Mouse (Mus musculus): ENCODE data around the gene 1700028J19Rik.

DNA sequence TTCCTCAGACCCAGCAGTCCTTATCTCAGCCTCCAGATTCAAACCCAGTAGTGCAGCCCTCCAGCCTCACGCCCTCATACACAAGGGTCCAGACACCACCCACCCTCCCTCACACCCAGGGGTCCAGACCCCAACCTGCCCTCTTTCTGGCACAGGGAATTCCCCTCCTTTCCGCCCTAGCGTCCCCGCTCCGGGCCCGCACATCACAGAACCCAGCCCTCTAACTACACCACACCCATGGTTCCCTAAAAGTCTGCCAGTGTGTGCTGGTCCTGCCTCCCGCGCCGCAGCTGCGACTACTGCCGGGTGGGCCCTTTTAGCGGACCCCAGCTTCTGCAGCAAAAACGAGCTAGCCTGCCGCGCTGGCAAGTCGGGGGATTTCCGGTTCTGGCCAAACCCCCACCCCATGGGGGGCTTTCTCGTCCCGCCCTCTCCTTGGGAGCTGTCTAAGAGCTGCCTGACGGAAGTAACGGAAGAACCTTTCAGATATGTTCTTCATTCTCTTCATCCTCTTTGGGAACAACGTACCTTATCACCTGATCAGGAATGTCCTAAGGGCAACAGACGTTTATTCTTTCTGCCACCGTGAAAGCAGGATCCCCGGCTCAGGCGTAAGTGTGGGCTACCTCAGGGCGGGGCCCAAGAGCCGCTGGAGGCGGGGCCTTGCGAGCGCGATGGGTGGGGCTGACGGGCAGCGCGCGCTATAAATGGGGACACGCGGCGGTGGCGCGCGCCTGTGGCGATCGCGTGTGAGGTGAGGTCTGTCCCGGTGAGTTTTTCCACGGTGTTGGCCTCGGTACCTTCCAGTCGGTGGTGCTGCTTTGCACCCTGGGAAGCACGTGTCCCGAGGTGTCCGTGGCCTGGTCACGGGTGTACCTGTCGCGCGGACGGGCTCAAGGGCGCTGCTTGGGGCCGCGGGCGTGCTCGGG, at the start of gene 1700028J19Rik, which contains the start of gene 2410002F23Rik:
- TF ChIP-seq CTCF (IDR thresholded peaks at IDR 0.05; ENCODE audit: extremely low read depth, insufficient read depth, insufficient read length, insufficient replicate concordance) (no peak), POLR2A (IDR thresholded peaks at IDR 0.05; ENCODE audit: low read depth, low read length) (peak; percentile 97)

All from spleen, adult 2 months (tissue).